Mouse (Mus musculus): ENCODE measurements around the gene Rpl7l1.

GRCm38 (mm10) chr17:46741305-46741704, 41.2 kb downstream of the Rpl7l1 start:
- TF ChIP-seq CTCF (IDR thresholded peaks at IDR 0.05; ENCODE audit: borderline replicate concordance, insufficient read depth, low read depth, low read length) (no peak), POLR2A (IDR thresholded peaks at IDR 0.05; ENCODE audit: borderline replicate concordance, insufficient read depth, low read length) (no peak)

All from cerebellum, adult 2 months (tissue).